Mouse (Mus musculus): Measurements from ENCODE around the gene Cfd. TPM values are rescaled to one million over a fixed set of nuclear protein-coding genes. Genes with fewer than 3 reads are reported as not detected.
A peak's percentile ranks its signal among the peaks of the same experiment; 100 is the strongest.

Cfd gene
- polyA plus RNA-seq, 2 experiments = 0.29 TPM; not detected in 1

- no peaks in the 10 kb centered on the region for H3K27me3 ChIP-seq (ENCODE audit: control insufficient read depth, insufficient read depth, low read length)
- peak within 1 kb of the TSS; percentile 80 to 85 for H3K4me3 ChIP-seq (ENCODE audit: insufficient read depth in 1 of 2, low read depth in 2 of 2, low read length in 2 of 2)
- H3K4me1 ChIP-seq (replicated peaks; ENCODE audit: control insufficient read depth in 2 of 2, insufficient read depth in 2 of 2, low read length in 1 of 2) = peaks cover 28 to 52% of the 10 kb centered on the region in 2 experiments
- WGBS (ENCODE audit: insufficient replicate concordance) = under 1% methylated on average over 75 of the region's 75 CpGs
- H3K36me3 ChIP-seq (replicated peaks; ENCODE audit: control insufficient read depth, insufficient read depth, low read depth) = peaks cover 26% of the 10 kb centered on the region
- DNase-seq (ENCODE audit: low read depth in 3 of 3, low spot score in 3 of 3) (peak; percentile 100), ATAC-seq (ENCODE audit: insufficient read depth) (peak; percentile 89)
- H3K27ac ChIP-seq = peak within 1 kb of the TSS; percentile 94
- H3K4me2 ChIP-seq (ENCODE audit: low read depth) = peak within 1 kb of the TSS; percentile 87
- TF ChIP-seq CTCF (IDR thresholded peaks at IDR 0.05; ENCODE audit: low read depth) (0 out of 2 replicates have a peak, but pooled peaks have one; percentile 13), EP300 (IDR thresholded peaks at IDR 0.05; ENCODE audit: low read depth) (peak; percentile 1; the same call in 1 of the 2 replicates)
- peak within 1 kb of the TSS; percentile 83 for H3K9ac ChIP-seq (replicated peaks)
- H3K9me3 ChIP-seq (ENCODE audit: control insufficient read depth, low read length) = no peaks in the 10 kb centered on the region
These were observed 36.5 kb upstream of the Cfd start, which contains the start of gene Ptbp1 for GRCm38 (mm10) chr10:79853860-79854795. Gene Ptbp1 (plus strand): TSS chr10:79854427.

DNA sequence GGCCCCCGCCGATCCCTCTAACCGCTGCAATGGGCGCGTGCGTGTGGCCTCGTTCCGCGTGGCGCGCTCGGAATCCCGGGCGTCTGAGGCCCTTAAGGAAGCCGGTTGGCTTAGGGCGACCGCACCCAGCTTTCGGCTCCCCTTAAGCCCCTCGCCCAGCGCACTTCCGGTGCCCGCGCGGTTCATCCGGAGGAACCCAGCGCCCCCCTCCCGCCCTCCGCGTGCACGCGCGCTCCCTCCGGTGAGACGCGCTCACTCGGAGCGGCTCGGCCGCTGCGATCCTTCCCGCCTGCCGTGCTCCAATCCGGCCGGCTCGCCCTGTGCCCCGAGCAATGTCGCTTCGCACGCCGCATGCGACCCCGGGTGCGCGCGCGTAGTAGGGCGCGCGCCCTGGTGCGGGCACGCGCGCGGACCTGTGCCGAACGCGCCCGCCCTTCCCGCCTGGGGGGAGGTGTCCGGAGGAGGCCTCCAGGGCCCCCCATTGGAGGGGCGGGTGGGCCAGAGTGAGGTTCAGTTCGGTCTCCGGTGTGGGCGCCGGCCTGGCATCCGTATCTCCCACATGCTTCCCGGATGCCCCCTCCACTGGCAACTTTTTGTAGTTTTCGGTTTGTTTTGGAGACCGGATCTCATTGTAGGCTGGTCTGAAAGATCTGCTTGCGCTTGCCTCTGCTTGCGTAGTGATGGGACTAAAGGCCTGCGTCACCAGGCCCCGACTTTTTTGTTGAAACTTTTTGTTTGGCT lies 35.7 kb upstream of the Cfd start:
- under 1% methylated on average over 81 of the region's 83 CpGs for WGBS (ENCODE audit: insufficient replicate concordance)
- ATAC-seq (ENCODE audit: insufficient read depth) (peak; percentile 36), DNase-seq (ENCODE audit: low read depth in 3 of 3, low spot score in 3 of 3) (peak; percentile 37 to 44 (median 41))
- Histone ChIP-seq H3K36me3 (replicated peaks; ENCODE audit: control insufficient read depth, insufficient read depth, low read depth) (peaks cover 35% of the 10 kb centered on the region), H3K4me3 (ENCODE audit: insufficient read depth in 1 of 2, low read depth in 2 of 2, low read length in 2 of 2) (peak overlapping the region; percentile 72 to 80), H3K9ac (replicated peaks) (peak overlapping the region; percentile 83), H3K27ac (peak overlapping the region; percentile 94), H3K27me3 (ENCODE audit: control insufficient read depth, insufficient read depth, low read length) (no peaks in the 10 kb centered on the region), H3K4me1 (replicated peaks; ENCODE audit: control insufficient read depth in 2 of 2, insufficient read depth in 2 of 2, low read length in 1 of 2) (peaks cover 28 to 52% of the 10 kb centered on the region in 2 experiments), H3K4me2 (ENCODE audit: low read depth) (peak overlapping the region; percentile 87), H3K9me3 (ENCODE audit: control insufficient read depth, low read length) (no peaks in the 10 kb centered on the region)
- TF ChIP-seq CTCF (IDR thresholded peaks at IDR 0.05; ENCODE audit: low read depth) (no peak), EP300 (IDR thresholded peaks at IDR 0.05; ENCODE audit: low read depth) (no peak)

DNA sequence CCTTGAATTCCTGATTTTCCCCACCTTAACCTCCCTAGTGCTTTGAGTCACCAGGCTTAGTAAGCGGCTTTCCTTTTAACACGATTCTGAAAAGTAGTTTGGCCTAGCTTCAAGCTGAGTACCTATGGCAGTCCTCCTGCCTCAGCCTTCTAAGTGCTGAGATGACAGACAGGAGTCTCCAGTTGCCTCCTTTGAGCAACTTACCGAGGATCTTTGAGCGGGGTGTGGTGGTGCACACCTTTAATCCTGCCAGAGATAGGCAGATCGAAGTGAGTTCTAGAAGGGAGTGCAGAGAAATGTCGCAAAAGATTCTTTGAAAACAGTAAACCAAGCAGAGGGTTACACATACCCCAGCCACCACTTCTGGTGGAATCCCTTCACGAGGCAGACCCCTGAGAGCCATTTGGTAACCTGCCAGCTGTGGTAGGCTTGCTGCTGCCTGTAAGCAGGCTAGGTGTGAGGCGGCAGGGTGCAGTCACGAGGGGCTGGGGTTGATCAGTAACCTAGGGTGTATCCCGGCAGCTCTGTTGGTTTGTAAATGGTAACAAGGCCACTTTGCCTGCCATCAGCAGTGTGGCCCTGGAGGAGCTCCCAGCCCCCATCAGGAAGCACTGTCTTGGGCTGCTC lies 35.0 kb upstream of the Cfd start:
- no peak for ATAC-seq (ENCODE audit: insufficient read depth)
- peak overlapping the region; percentile 87 for H3K4me2 ChIP-seq (ENCODE audit: low read depth)
- H3K36me3 ChIP-seq (replicated peaks; ENCODE audit: control insufficient read depth, insufficient read depth, low read depth) = peaks cover 42% of the 10 kb centered on the region
- peak overlapping the region; percentile 83 for H3K9ac ChIP-seq (replicated peaks)
- H3K9me3 ChIP-seq (ENCODE audit: control insufficient read depth, low read length) = no peaks in the 10 kb centered on the region
- H3K4me3 ChIP-seq (ENCODE audit: insufficient read depth in 1 of 2, low read depth in 2 of 2, low read length in 2 of 2) = peak overlapping the region; percentile 72 to 80
- TF ChIP-seq CTCF (IDR thresholded peaks at IDR 0.05; ENCODE audit: low read depth) = no peak
- no peak for TF ChIP-seq EP300 (IDR thresholded peaks at IDR 0.05; ENCODE audit: low read depth)
- peak in 1 of 3 experiments; percentile 44 for DNase-seq (ENCODE audit: low read depth in 3 of 3, low spot score in 3 of 3)
- H3K27me3 ChIP-seq (ENCODE audit: control insufficient read depth, insufficient read depth, low read length) = no peaks in the 10 kb centered on the region
- H3K4me1 ChIP-seq (replicated peaks; ENCODE audit: control insufficient read depth in 2 of 2, insufficient read depth in 2 of 2, low read length in 1 of 2) = peaks cover 28 to 48% of the 10 kb centered on the region in 2 experiments
- under 1% methylated on average over 10 of the region's 10 CpGs for WGBS (ENCODE audit: insufficient replicate concordance)
- peak overlapping the region; percentile 94 for H3K27ac ChIP-seq

DNA sequence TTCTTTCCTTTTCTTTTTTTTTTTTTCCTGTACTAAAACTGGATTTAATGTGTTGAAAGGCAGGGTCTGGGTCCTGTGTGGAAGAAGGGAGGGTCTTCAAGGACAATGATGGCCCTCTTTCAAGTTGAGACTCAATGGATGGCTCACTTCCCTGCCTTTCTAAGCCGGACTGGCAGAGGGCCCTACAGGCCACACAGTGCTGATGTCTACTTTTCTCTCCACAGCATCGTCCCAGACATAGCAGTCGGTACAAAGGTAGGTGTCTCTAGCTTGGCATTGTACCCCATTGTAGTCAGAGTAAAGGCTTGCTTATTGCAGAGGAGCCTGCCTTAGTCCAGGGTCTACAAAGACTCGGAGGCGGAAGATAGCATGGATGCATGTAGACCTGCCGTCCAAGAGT lies 34.4 kb upstream of the Cfd start:
- H3K36me3 ChIP-seq (replicated peaks; ENCODE audit: control insufficient read depth, insufficient read depth, low read depth) = peaks cover 48% of the 10 kb centered on the region
- WGBS (ENCODE audit: insufficient replicate concordance) = 34% methylated on average over 6 of the region's 6 CpGs
- H3K9me3 ChIP-seq (ENCODE audit: control insufficient read depth, low read length) = no peaks in the 10 kb centered on the region
- H3K4me1 ChIP-seq (replicated peaks; ENCODE audit: control insufficient read depth in 2 of 2, insufficient read depth in 2 of 2, low read length in 1 of 2) = peaks cover 28 to 48% of the 10 kb centered on the region in 2 experiments
- H3K4me3 ChIP-seq (ENCODE audit: insufficient read depth in 1 of 2, low read depth in 2 of 2, low read length in 2 of 2) = peak overlapping the region; percentile 72 to 80
- H3K27ac ChIP-seq = no peak overlapping the region; the same call in 1 of the 2 replicates
- no peak for TF ChIP-seq EP300 (IDR thresholded peaks at IDR 0.05; ENCODE audit: low read depth)
- no peak for TF ChIP-seq CTCF (IDR thresholded peaks at IDR 0.05; ENCODE audit: low read depth)
- peak overlapping the region; percentile 87 for H3K4me2 ChIP-seq (ENCODE audit: low read depth)
- ATAC-seq (ENCODE audit: insufficient read depth) (no peak), DNase-seq (ENCODE audit: low read depth in 3 of 3, low spot score in 3 of 3) (no peak)
- H3K27me3 ChIP-seq (ENCODE audit: control insufficient read depth, insufficient read depth, low read length) = no peaks in the 10 kb centered on the region
- H3K9ac ChIP-seq (replicated peaks) = peak overlapping the region; percentile 83
